In genomic region chr4:133024404-133024803, GRCm38 (mm10) we compare ENCODE assay signal across 10 mouse cellular contexts. TPM values are rescaled to one million over a fixed set of nuclear protein-coding genes. Genes with fewer than 3 reads are reported as not detected.
A peak's percentile ranks its signal among the peaks of the same experiment; 100 is the strongest.
DNase-seq lines count a peak whose midpoint lies in the region; ATAC-seq and TF ChIP-seq lines count a peak whose summit lies in the region.
"Had no signal": no experiment of that assay in that cellular context is flagged by ENCODE, and none has a peak within 500 bp of the region (broad histone marks: within the 10 kb centered on the region; RNA-seq: fewer than 3 reads in every experiment).

No protein-coding gene starts in this region.

- H3K4me1 ChIP-seq in heart, embryonic 13.5 days = peaks cover 100% of the 10 kb centered on the region
- peaks cover 76% of the 10 kb centered on the region for H3K4me1 ChIP-seq in forebrain, embryonic 15.5 days
- peaks cover 70% of the 10 kb centered on the region for H3K4me1 ChIP-seq in midbrain, embryonic 11.5 days (ENCODE audit: control insufficient read depth, insufficient read depth, low read length)
- peaks cover 89% of the 10 kb centered on the region for H3K4me1 ChIP-seq in liver, embryonic 12.5 days

- 26% methylated on average over 4 of the region's 4 CpGs for WGBS in heart, embryonic 13.5 days
- 31% methylated on average over 3 of the region's 4 CpGs for WGBS in forebrain, embryonic 15.5 days
- WGBS in midbrain, embryonic 11.5 days = 24% methylated on average over 3 of the region's 4 CpGs
- 65% methylated on average over 3 of the region's 4 CpGs for WGBS in liver, embryonic 12.5 days (ENCODE audit: insufficient replicate concordance)

- intact Hi-C loops in left cerebral cortex, postnatal 10 days (cut with DNase I) = no loop called here

- no peak for TF ChIP-seq POLR2A in brain, embryonic 14.5 days (IDR thresholded peaks at IDR 0.05; ENCODE audit: borderline replicate concordance, extremely low read depth, insufficient read depth, insufficient read length, poor library complexity, severe bottlenecking)

- no peak overlapping the region for H3K4me3 ChIP-seq in heart, embryonic 13.5 days
- H3K4me3 ChIP-seq in forebrain, embryonic 15.5 days = no peak overlapping the region
- H3K4me3 ChIP-seq in midbrain, embryonic 11.5 days (ENCODE audit: low read depth, low read length) = no peak overlapping the region
- no peak overlapping the region for H3K4me3 ChIP-seq in liver, embryonic 12.5 days
- H3K4me3 ChIP-seq: erythroblast, embryonic 14.5 days had no signal

- H3K9me3 ChIP-seq in heart, embryonic 13.5 days = no peaks in the 10 kb centered on the region
- H3K9me3 ChIP-seq in forebrain, embryonic 15.5 days = no peaks in the 10 kb centered on the region
- H3K9me3 ChIP-seq in midbrain, embryonic 11.5 days (ENCODE audit: control insufficient read depth, low read length) = no peaks in the 10 kb centered on the region
- H3K9me3 ChIP-seq in liver, embryonic 12.5 days (replicated peaks) = no peaks in the 10 kb centered on the region

- peaks cover 24% of the 10 kb centered on the region for H3K36me3 ChIP-seq in heart, embryonic 13.5 days
- no peaks in the 10 kb centered on the region for H3K36me3 ChIP-seq in forebrain, embryonic 15.5 days
- H3K36me3 ChIP-seq in midbrain, embryonic 11.5 days (ENCODE audit: control insufficient read depth, insufficient read depth, low read length) = no peaks in the 10 kb centered on the region
- H3K36me3 ChIP-seq in liver, embryonic 12.5 days = 0 out of 2 replicates have a peak, but pooled peaks cover 8% of the 10 kb centered on the region

- no peak for ATAC-seq in heart, embryonic 13.5 days (ENCODE audit: extremely low read depth, insufficient number of reproducible peaks, low FRiP score, low TSS enrichment)
- ATAC-seq in forebrain, embryonic 15.5 days (replicated peaks) = no peak
- no peak for ATAC-seq in midbrain, embryonic 11.5 days (ENCODE audit: low FRiP score)
- no peak for ATAC-seq in liver, embryonic 12.5 days

- no peak for DNase-seq in heart, adult 11 months
- peak; percentile 49 for DNase-seq in brain, embryonic 14.5 days (ENCODE audit: low read depth)
- no peak for DNase-seq in midbrain, embryonic 11.5 days (ENCODE audit: low spot score, missing footprints)
- DNase-seq in left cerebral cortex, postnatal 10 days (ENCODE audit: extremely low spot score in 1 of 2, low spot score in 2 of 2) = no peak
- no peak for DNase-seq in cerebellum, adult 8-10 months

- no peak for TF ChIP-seq CTCF in brain, embryonic 14.5 days (IDR thresholded peaks at IDR 0.05; ENCODE audit: borderline replicate concordance, extremely low read depth, insufficient read depth, insufficient read length)

- peak overlapping the region; percentile 48 for H3K4me2 ChIP-seq in heart, embryonic 13.5 days
- no peak overlapping the region for H3K4me2 ChIP-seq in forebrain, embryonic 15.5 days (replicated peaks)
- H3K4me2 ChIP-seq in midbrain, embryonic 11.5 days = no peak overlapping the region
- H3K4me2 ChIP-seq in liver, embryonic 12.5 days = no peak overlapping the region

- no peaks in the 10 kb centered on the region for H3K27me3 ChIP-seq in heart, embryonic 13.5 days (replicated peaks)
- H3K27me3 ChIP-seq in forebrain, embryonic 15.5 days = no peaks in the 10 kb centered on the region
- no peaks in the 10 kb centered on the region for H3K27me3 ChIP-seq in midbrain, embryonic 11.5 days (ENCODE audit: control insufficient read depth, insufficient read depth, low read length)
- no peaks in the 10 kb centered on the region for H3K27me3 ChIP-seq in liver, embryonic 12.5 days (replicated peaks)

- H3K9ac ChIP-seq in heart, embryonic 13.5 days = peak overlapping the region; percentile 68
- H3K9ac ChIP-seq in forebrain, embryonic 15.5 days (replicated peaks) = no peak overlapping the region
- no peak overlapping the region for H3K9ac ChIP-seq in midbrain, embryonic 11.5 days (ENCODE audit: low read length)
- H3K9ac ChIP-seq in liver, embryonic 12.5 days = no peak overlapping the region

- peak overlapping the region; percentile 89 for H3K27ac ChIP-seq in heart, embryonic 13.5 days (replicated peaks)
- H3K27ac ChIP-seq in forebrain, embryonic 15.5 days (replicated peaks) = peak overlapping the region; percentile 39
- peak overlapping the region; percentile 7; the same call in 1 of the 2 replicates for H3K27ac ChIP-seq in midbrain, embryonic 11.5 days (ENCODE audit: low read depth, low read length)
- no peak overlapping the region for H3K27ac ChIP-seq in liver, embryonic 12.5 days

RNA-seq across cellular contexts. Expression of gene Ahdc1, which starts 13.3 kb away (rescaled TPM):
- 6.5 and 6.9 TPM in 2 replicates for polyA plus RNA-seq in heart, embryonic 13.5 days (2015; fragmentation: Nextera tagmentation; extraction: Ambion mirVana)
- polyA plus RNA-seq in brain, embryonic 14.5 days (2012; rRNA removed) = 20.9 and 43.2 TPM in 2 replicates
- polyA plus RNA-seq in forebrain, embryonic 15.5 days (2015; fragmentation: Nextera tagmentation; extraction: Ambion mirVana) = 14.2 and 17.0 TPM in 2 replicates
- polyA plus RNA-seq in midbrain, embryonic 11.5 days (2014; fragmentation: Nextera tagmentation; extraction: Ambion mirVana) = 4.9 and 5.3 TPM in 2 replicates
- 10 to 100 TPM; 70.0 to 71.1 TPM for total RNA-seq in left cerebral cortex, postnatal 10 days (2021)
- 2.9 and 3.2 TPM in 2 replicates for polyA plus RNA-seq in liver, embryonic 12.5 days (2016; fragmentation: Nextera tagmentation; extraction: Ambion mirVana)

RNA-seq across cellular contexts. Expression of gene Fgr, which starts 50.5 kb away (rescaled TPM):
- 0.21 and 0.23 TPM in 2 replicates for polyA plus RNA-seq in heart, embryonic 13.5 days (2015; fragmentation: Nextera tagmentation; extraction: Ambion mirVana)
- 0.09 and 0.15 TPM in 2 replicates for polyA plus RNA-seq in brain, embryonic 14.5 days (2012; rRNA removed)
- 0.06 TPM in 1 of 2 replicates, not detected in the other for polyA plus RNA-seq in forebrain, embryonic 15.5 days (2015; fragmentation: Nextera tagmentation; extraction: Ambion mirVana)
- polyA plus RNA-seq in midbrain, embryonic 11.5 days (2014; fragmentation: Nextera tagmentation; extraction: Ambion mirVana) = not detected in 2 replicates
- under 1 TPM in 1 of 2 experiments, not detected in 1; 0.47 TPM for total RNA-seq in left cerebral cortex, postnatal 10 days (2021)
- polyA plus RNA-seq in liver, embryonic 12.5 days (2016; fragmentation: Nextera tagmentation; extraction: Ambion mirVana) = 0.60 and 0.73 TPM in 2 replicates
- total RNA-seq: MEL had no signal
